8 mouse cellular contexts compared by ENCODE assay signal in genomic region chr2:94262917-94263529, GRCm38 (mm10).
DNase-seq lines count a peak whose midpoint lies in the region; ATAC-seq and TF ChIP-seq lines count a peak whose summit lies in the region.

No protein-coding gene starts in this region.

- H3K27ac ChIP-seq in heart, postnatal 0 days (ENCODE audit: low read depth) = no peak overlapping the region
- no peak overlapping the region for H3K27ac ChIP-seq in hindbrain, embryonic 14.5 days
- H3K27ac ChIP-seq in midbrain, embryonic 16.5 days (ENCODE audit: low read length) = peak overlapping the region; percentile 59

- H3K36me3 ChIP-seq in heart, postnatal 0 days (replicated peaks; ENCODE audit: control insufficient read depth, insufficient read depth, low read length) = no peaks in the 10 kb centered on the region
- no peaks in the 10 kb centered on the region for H3K36me3 ChIP-seq in hindbrain, embryonic 14.5 days (replicated peaks; ENCODE audit: control insufficient read depth, insufficient read depth)
- H3K36me3 ChIP-seq in midbrain, embryonic 16.5 days (ENCODE audit: control insufficient read depth, insufficient read depth, low read length) = no peaks in the 10 kb centered on the region

- H3K4me1 ChIP-seq in heart, postnatal 0 days (ENCODE audit: control insufficient read depth, insufficient read depth) = peaks cover 13% of the 10 kb centered on the region
- peaks cover 35% of the 10 kb centered on the region for H3K4me1 ChIP-seq in hindbrain, embryonic 14.5 days (replicated peaks; ENCODE audit: control insufficient read depth, insufficient read depth, low read length)
- H3K4me1 ChIP-seq in midbrain, embryonic 16.5 days (ENCODE audit: control insufficient read depth, insufficient read depth, low read length) = peaks cover 32% of the 10 kb centered on the region

- intact Hi-C loops in heart, postnatal 25 days (cut with DNase I) = no loop called here
- intact Hi-C loops in left cerebral cortex, postnatal 4 days (cut with DNase I) = no loop called here

- ATAC-seq in heart, postnatal 0 days (ENCODE audit: insufficient read depth, low read depth) = no peak
- no peak for ATAC-seq in hindbrain, embryonic 14.5 days (ENCODE audit: low FRiP score)
- no peak for ATAC-seq in midbrain, embryonic 16.5 days

- no peaks in the 10 kb centered on the region for H3K9me3 ChIP-seq in heart, postnatal 0 days (replicated peaks; ENCODE audit: control insufficient read depth, low read length)
- H3K9me3 ChIP-seq in hindbrain, embryonic 14.5 days (ENCODE audit: control insufficient read depth, low read length) = no peaks in the 10 kb centered on the region
- no peaks in the 10 kb centered on the region for H3K9me3 ChIP-seq in midbrain, embryonic 16.5 days (replicated peaks; ENCODE audit: control insufficient read depth, low read length, poor library complexity, severe bottlenecking)

- no peak for DNase-seq in heart, postnatal 0 days (ENCODE audit: low spot score)
- DNase-seq in heart, postnatal 25 days (ENCODE audit: low spot score) = no peak
- peak; percentile 67 for DNase-seq in embryo, embryonic 10 days (ENCODE audit: low spot score)
- no peak for DNase-seq in hindbrain, embryonic 14.5 days (ENCODE audit: low spot score)
- DNase-seq in urinary bladder, postnatal 14 days (ENCODE audit: low spot score) = no peak
- DNase-seq in left cerebral cortex, postnatal 4 days = no peak
- DNase-seq in testis, postnatal 14 days (ENCODE audit: low spot score) = no peak

- TF ChIP-seq EP300 in heart, postnatal 0 days (IDR thresholded peaks at IDR 0.05; ENCODE audit: low read depth) = no peak

- H3K4me3 ChIP-seq in heart, postnatal 0 days (ENCODE audit: low read depth, low read length) = peak overlapping the region; percentile 50
- peak overlapping the region; percentile 31 for H3K4me3 ChIP-seq in hindbrain, embryonic 14.5 days (replicated peaks; ENCODE audit: low read length)
- H3K4me3 ChIP-seq in midbrain, embryonic 16.5 days (ENCODE audit: low read depth, low read length) = peak overlapping the region; percentile 40

- H3K27me3 ChIP-seq in heart, postnatal 0 days (ENCODE audit: control insufficient read depth, insufficient read depth, low read length) = no peaks in the 10 kb centered on the region
- H3K27me3 ChIP-seq in hindbrain, embryonic 14.5 days (ENCODE audit: control insufficient read depth, insufficient read depth, low read length) = no peaks in the 10 kb centered on the region
- no peaks in the 10 kb centered on the region for H3K27me3 ChIP-seq in midbrain, embryonic 16.5 days (ENCODE audit: control insufficient read depth, insufficient read depth, low read depth, low read length)

- H3K9ac ChIP-seq in heart, postnatal 0 days (replicated peaks; ENCODE audit: low read depth, low read length) = 0 out of 2 replicates have a peak overlapping the region, but pooled peaks have one; percentile 21
- peak overlapping the region; percentile 26; the same call in 1 of the 2 replicates for H3K9ac ChIP-seq in hindbrain, embryonic 14.5 days
- H3K9ac ChIP-seq in midbrain, embryonic 16.5 days (ENCODE audit: low read depth, low read length) = peak overlapping the region; percentile 52; the same call in 1 of the 2 replicates

- peak overlapping the region; percentile 79 for H3K4me2 ChIP-seq in heart, postnatal 0 days (ENCODE audit: low read depth, low read length)
- peak overlapping the region; percentile 74 for H3K4me2 ChIP-seq in hindbrain, embryonic 14.5 days (replicated peaks)
- H3K4me2 ChIP-seq in midbrain, embryonic 16.5 days (ENCODE audit: low read length) = peak overlapping the region; percentile 68

- no peak for TF ChIP-seq CTCF in heart, postnatal 0 days (IDR thresholded peaks at IDR 0.05; ENCODE audit: low read depth)

- WGBS in heart, postnatal 0 days = 5% methylated on average over 13 of the region's 13 CpGs
- 1% methylated on average over 11 of the region's 13 CpGs for WGBS in hindbrain, embryonic 14.5 days
- WGBS in midbrain, embryonic 16.5 days = 1% methylated on average over 12 of the region's 13 CpGs
